Mouse (Mus musculus) right cerebral cortex, postnatal 4 days (tissue): ENCODE data around the gene Slc3a2.

Experiments used
- DNase-seq: peaks from one replicate; pipeline ENCODE4 v3.0.0-alpha.2; 2022

Gene Slc3a2

GRCm38 (mm10) chr19:8706930-8707329 lies 16.2 kb downstream of the Slc3a2 start:
- DNase-seq = no peak

- no peak for DNase-seq
These were observed 17.0 kb downstream of the Slc3a2 start for GRCm38 (mm10) chr19:8706132-8706667.

DNA sequence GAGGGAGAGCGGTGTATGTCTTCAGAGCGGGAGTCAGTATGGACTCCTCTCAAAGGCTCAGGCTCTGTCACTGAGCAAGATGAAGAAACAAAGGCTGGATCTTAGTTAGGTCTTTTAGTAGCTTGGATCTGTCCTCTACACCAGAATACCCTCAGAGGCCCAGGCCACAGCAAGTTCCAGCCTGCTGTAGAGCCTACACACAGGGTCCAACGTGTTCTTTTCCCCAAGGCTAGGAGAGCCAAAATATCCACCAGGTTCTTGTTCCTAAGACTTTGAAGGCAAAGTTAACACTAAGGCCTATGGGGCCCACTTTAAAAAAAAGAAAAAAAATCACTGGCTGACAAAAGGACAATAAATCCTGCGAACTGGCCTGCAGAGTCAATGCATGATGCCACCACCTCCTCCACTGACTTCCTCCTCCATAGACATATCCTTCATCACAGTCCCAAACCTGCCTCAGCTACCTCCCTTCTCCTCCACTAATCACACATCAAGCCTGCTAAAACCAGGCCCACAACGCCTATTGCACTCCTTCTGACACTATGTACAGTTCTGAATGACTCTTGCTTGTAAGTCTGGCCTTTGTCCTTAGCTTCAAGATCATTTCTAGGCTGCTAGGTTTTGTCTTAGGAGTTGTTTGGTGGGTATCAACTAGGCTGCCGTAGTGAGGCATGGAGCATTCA lies 18.0 kb downstream of the Slc3a2 start:
- no peak for DNase-seq

- DNase-seq = no peak
These were observed 19.6 kb downstream of the Slc3a2 start for GRCm38 (mm10) chr19:8703571-8703970.

- no peak for DNase-seq
These were observed 20.7 kb downstream of the Slc3a2 start for GRCm38 (mm10) chr19:8702458-8702857.

- DNase-seq = no peak
These were observed 23.5 kb downstream of the Slc3a2 start for GRCm38 (mm10) chr19:8699652-8700051.

- no peak for DNase-seq
These were observed 27.8 kb downstream of the Slc3a2 start for GRCm38 (mm10) chr19:8695330-8695729.

GRCm38 (mm10) chr19:8692740-8693139 lies 30.4 kb downstream of the Slc3a2 start:
- DNase-seq = no peak

GRCm38 (mm10) chr19:8691871-8692539 lies 31.2 kb downstream of the Slc3a2 start:
- DNase-seq = no peak

DNA sequence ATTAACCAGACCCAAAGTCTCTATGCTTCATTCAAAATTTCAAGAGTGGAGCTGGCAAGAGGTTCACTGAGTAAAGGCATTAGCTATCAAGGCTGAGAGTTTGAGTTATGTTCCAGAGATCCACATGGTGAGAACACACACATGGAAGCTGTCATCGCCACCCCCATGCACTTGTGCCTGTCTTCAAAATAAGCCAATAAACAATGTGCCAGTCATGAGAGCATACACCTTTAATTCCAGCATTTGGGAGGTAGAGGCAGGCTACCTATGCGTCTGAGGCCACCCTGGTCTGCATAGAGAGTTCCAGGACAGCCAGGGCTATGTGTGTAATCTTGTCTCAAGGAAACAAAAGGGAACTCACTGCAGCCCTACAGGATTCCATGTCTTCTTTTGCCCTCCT lies 39.5 kb downstream of the Slc3a2 start:
- DNase-seq = no peak

GRCm38 (mm10) chr19:8682996-8683395 lies 40.2 kb downstream of the Slc3a2 start:
- DNase-seq = peak; percentile 78

- DNase-seq = no peak
These were observed 41.4 kb downstream of the Slc3a2 start for GRCm38 (mm10) chr19:8681633-8682362.

DNA sequence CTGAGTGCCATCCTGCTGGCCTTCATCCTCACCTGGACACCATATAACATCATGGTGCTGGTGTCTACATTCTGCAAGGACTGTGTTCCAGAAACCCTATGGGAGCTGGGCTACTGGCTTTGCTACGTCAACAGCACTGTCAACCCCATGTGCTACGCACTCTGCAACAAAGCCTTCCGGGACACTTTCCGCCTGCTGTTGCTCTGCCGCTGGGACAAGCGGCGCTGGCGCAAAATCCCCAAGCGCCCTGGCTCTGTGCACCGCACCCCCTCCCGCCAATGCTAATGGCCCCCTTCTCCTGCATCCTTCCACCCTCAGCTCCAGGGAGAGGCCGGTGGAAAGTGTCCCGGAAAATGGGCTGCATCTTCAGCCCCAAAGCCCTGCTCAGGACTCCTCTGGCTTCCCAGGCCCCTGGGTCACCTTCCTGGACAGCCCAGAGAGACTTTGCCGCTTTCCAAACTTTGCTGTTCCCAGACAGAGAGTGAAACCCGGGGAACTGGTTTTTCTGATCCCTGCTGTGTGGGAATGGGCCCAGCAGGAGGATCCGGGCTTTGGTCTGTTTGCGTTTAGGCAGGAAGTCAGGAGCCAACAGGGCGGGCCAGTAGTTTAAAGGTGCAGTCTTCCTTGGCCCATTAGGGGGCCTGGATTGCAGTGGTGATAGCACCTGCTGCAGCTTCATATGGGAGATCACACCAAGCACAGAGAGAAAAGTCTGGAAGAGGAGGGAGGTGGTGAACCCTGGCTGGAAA lies 44.0 kb downstream of the Slc3a2 start:
- no peak for DNase-seq

GRCm38 (mm10) chr19:8673336-8674063 lies 49.7 kb downstream of the Slc3a2 start:
- DNase-seq = no peak

DNA sequence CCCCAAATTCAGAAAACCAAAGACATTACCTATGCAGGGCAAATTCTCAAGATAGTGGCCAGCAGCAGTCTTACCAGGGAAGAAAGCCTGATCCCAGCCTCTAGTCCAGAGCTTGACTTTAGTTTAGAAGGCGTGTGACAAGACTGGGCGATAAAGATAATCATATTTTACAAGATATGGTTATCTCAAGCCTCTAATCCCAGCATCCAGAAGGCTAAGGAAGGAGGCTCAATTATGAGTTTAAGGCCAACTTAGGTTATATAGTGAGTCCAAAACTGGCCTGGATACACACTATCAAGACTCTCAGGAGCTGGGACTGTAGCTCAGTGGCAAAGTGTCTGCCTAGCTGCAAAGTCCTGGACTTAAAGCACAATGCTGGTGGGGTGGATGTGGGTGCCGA lies 50.3 kb downstream of the Slc3a2 start:
- no peak for DNase-seq

- no peak for DNase-seq
These were observed 57.4 kb downstream of the Slc3a2 start for GRCm38 (mm10) chr19:8665746-8666145.

- DNase-seq = no peak
These were observed 58.3 kb downstream of the Slc3a2 start for GRCm38 (mm10) chr19:8664859-8665258.

- DNase-seq = peak; percentile 76
These were observed 59.2 kb downstream of the Slc3a2 start for GRCm38 (mm10) chr19:8663911-8664421.

GRCm38 (mm10) chr19:8663360-8663839 lies 59.8 kb downstream of the Slc3a2 start, which contains the start of gene Chrm1:
Chrm1 (plus strand) TSS chr19:8663789.
- DNase-seq = peak; percentile 46

GRCm38 (mm10) chr19:8662337-8662736 lies 60.8 kb downstream of the Slc3a2 start:
- peak; percentile 78 for DNase-seq

GRCm38 (mm10) chr19:8661821-8662307 lies 61.3 kb downstream of the Slc3a2 start:
- DNase-seq = peak; percentile 69
